Mouse (Mus musculus) limb, embryonic 15.5 days (tissue): ENCODE results near the gene Fkbp1a. TPM values are rescaled to one million over a fixed set of nuclear protein-coding genes. Genes with fewer than 3 reads are reported as not detected.

Experiments
- ATAC-seq: fragments of 200-750 bp; cut with Nextera tagmentation; 2 replicates; pipeline ENCODE4 v1.8.0; 2017; ENCODE audit warnings: low read depth, moderate TSS enrichment; ENCODE audit not compliant: insufficient number of reproducible peaks, low FRiP score, low TSS enrichment
- H3K27ac ChIP-seq: fragments of 300-500 bp; sonication (generic); 2 replicates; pipeline ENCODE4 v1.5.1; 2015; ENCODE audit warnings: moderate library complexity, mild to moderate bottlenecking, inconsistent platforms
- H3K27me3 ChIP-seq: fragments of 300-500 bp; sonication (generic); 2 replicates; pipeline ENCODE4 v1.6.1; 2015; ENCODE audit warnings: inconsistent platforms
- H3K36me3 ChIP-seq: fragments of 300-500 bp; sonication (generic); 2 replicates; pipeline ENCODE4 v1.6.1; 2015; ENCODE audit warnings: inconsistent platforms
- H3K4me1 ChIP-seq: fragments of 300-500 bp; sonication (generic); 2 replicates; pipeline ENCODE4 v1.6.1; 2015; ENCODE audit warnings: inconsistent platforms
- H3K4me2 ChIP-seq: fragments of 300-500 bp; sonication (generic); 2 replicates; pipeline ENCODE4 v1.6.1; 2015; ENCODE audit warnings: mild to moderate bottlenecking, inconsistent platforms
- H3K4me3 ChIP-seq: fragments of 300-500 bp; sonication (generic); 2 replicates; pipeline ENCODE4 v1.5.1; 2015; ENCODE audit warnings: mild to moderate bottlenecking, inconsistent platforms
- H3K9ac ChIP-seq: fragments of 300-500 bp; sonication (generic); 2 replicates; pipeline ENCODE4 v1.6.1; 2015; ENCODE audit warnings: inconsistent platforms
- H3K9me3 ChIP-seq: fragments of 300-500 bp; sonication (generic); 2 replicates; pipeline ENCODE4 v1.6.1; 2016; ENCODE audit warnings: inconsistent platforms
- WGBS: fragments of 180-500 bp; shearing (Covaris S2); methylation state at CpG from one replicate; pipeline ENCODE4 v1.1.7; 2015; 5-methylcytosine and 5-hydroxymethylcytosine counted together
- polyA plus RNA-seq: library from polyadenylated mRNA; unstranded; fragments of >200 nt; fragmentation: Nextera tagmentation; extraction: Ambion mirVana; gene quantifications from 2 replicates; pipeline ENCODE4 v1.2.1, GENCODE M21; 2015

Fkbp1a gene
- polyA plus RNA-seq, 1 experiment from 2014 or later: 501 TPM

DNA sequence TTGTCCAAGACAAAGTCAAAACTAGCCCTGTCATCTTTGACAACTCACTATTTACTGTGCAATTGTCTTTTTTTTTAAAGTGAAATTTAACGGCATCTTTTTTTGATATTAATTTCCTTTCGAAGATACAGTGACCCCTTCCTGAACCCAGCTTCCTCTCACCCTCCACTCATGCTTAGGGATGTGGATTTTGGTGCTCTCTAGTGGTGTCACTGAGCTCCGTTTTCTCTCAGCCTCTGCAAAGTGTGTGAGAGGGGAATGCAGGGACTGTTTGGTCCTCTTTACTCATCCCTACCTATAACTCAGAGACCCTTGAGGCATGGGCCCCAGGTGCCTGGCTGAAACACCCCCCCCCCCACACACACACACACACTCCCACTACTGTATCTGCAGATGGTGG lies 43.7 kb downstream of the Fkbp1a start:
- Histone ChIP-seq H3K27me3 (no peaks in the 10 kb centered on the region), H3K36me3 (no peaks in the 10 kb centered on the region), H3K9ac (no peak overlapping the region), H3K4me3 (no peak overlapping the region), H3K4me2 (no peak overlapping the region), H3K9me3 (no peaks in the 10 kb centered on the region), H3K27ac (no peak overlapping the region), H3K4me1 (no peaks in the 10 kb centered on the region)
- 46% methylated on average over 3 of the region's 3 CpGs for WGBS
- ATAC-seq: no peak

DNA sequence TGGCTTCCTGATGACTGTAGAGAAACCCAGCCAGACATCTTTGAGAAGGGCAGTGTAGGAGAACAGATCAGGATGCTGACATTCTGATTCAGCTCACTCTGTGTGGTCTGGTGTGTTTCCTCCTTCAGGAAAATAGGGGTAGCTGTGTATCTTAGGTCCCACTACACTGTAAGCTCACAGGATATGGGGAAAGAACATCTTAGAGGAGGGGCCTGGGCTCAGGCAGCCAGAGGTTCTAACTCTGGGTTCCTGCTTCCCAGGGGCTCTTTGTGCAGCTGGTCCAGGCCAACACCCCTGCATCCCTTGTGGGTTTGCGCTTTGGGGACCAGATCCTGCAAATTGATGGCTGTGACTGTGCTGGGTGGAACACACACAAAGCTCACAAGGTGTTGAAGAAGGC lies 44.5 kb downstream of the Fkbp1a start:
- WGBS: 100% methylated on average over 1 of the region's 1 CpGs
- no peak for ATAC-seq
- Histone ChIP-seq H3K9ac (no peak overlapping the region), H3K36me3 (no peaks in the 10 kb centered on the region), H3K4me1 (no peaks in the 10 kb centered on the region), H3K27ac (no peak overlapping the region), H3K4me3 (no peak overlapping the region), H3K9me3 (no peaks in the 10 kb centered on the region), H3K27me3 (no peaks in the 10 kb centered on the region), H3K4me2 (no peak overlapping the region)

DNA sequence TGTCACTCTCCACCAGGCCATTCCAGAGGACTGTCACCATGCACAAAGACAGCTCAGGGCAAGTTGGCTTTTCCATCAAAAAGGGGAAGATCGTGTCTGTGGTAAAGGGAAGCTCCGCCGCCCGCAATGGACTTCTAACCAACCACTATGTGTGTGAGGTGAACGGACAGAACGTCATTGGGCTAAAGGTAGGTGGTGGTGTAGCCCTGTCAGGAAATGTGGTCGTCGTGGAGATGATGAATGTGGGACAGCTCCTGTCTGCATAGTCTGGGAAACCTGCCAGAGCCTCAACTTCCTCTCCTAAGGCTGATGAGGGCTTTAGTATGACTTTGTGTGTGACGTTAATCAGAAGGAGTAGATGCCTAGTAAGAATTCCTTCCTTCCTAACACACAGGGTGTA lies 45.0 kb downstream of the Fkbp1a start:
- ATAC-seq: no peak
- Histone ChIP-seq H3K9ac (no peak overlapping the region), H3K9me3 (no peaks in the 10 kb centered on the region), H3K27me3 (no peaks in the 10 kb centered on the region), H3K4me1 (no peaks in the 10 kb centered on the region), H3K36me3 (no peaks in the 10 kb centered on the region), H3K27ac (no peak overlapping the region), H3K4me2 (no peak overlapping the region), H3K4me3 (no peak overlapping the region)
- 63% methylated on average over 9 of the region's 9 CpGs for WGBS

DNA sequence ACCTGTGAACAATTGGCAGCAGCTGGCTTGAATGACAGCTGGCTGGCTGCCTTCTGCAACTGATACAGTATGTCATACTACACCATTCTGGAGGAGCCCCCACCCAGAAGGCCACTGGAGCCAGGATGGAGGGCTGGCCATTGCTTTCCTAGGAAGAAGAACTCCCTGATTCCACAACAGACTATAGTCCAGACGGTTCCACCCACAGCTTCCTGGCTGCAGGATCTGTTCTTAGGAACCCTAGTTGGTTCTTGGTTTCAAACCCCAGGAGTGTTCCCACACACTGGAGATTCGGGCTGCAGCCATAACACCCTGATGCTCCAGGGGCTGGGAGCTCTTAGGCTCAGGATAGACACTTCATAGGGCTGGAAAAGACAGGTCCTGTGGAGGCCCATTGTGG lies 55.8 kb downstream of the Fkbp1a start:
- ATAC-seq: no peak
- no peak overlapping the region for H3K4me2 ChIP-seq
- no peaks in the 10 kb centered on the region for H3K9me3 ChIP-seq
- H3K9ac ChIP-seq: no peak overlapping the region
- H3K27me3 ChIP-seq: no peaks in the 10 kb centered on the region; the same call in 1 of the 2 replicates
- 60% methylated on average over 2 of the region's 2 CpGs for WGBS
- H3K27ac ChIP-seq: no peak overlapping the region
- H3K36me3 ChIP-seq: no peaks in the 10 kb centered on the region
- H3K4me1 ChIP-seq: no peaks in the 10 kb centered on the region; the same call in 1 of the 2 replicates
- no peak overlapping the region for H3K4me3 ChIP-seq

DNA sequence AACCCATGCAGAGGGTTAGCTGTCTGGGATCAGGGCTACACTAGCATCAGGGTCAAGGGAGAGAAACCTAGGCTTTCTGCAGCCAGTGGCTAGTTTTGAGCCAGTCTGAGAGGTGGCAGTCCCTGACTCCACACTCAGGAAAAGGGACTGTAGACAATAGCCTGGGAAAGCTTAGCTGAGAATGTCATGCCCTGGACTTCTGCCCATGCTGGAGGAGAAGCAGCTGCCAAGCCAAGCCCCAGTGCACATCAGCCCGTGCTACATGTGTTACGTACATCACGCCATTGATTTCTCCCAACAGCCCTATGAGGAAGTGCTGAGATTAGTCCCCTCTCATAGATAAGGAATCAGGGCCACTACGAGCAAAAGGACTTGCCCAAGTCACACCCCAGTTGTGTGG lies 59.8 kb downstream of the Fkbp1a start:
- 68% methylated on average over 4 of the region's 4 CpGs for WGBS
- no peak overlapping the region for H3K27ac ChIP-seq
- ATAC-seq: no peak
- no peaks in the 10 kb centered on the region for H3K36me3 ChIP-seq
- H3K4me3 ChIP-seq: no peak overlapping the region
- peaks cover 18% of the 10 kb centered on the region; the same call in 1 of the 2 replicates for H3K4me1 ChIP-seq
- no peak overlapping the region for H3K9ac ChIP-seq
- H3K4me2 ChIP-seq: no peak overlapping the region
- no peaks in the 10 kb centered on the region; the same call in 1 of the 2 replicates for H3K27me3 ChIP-seq
- H3K9me3 ChIP-seq: no peaks in the 10 kb centered on the region

DNA sequence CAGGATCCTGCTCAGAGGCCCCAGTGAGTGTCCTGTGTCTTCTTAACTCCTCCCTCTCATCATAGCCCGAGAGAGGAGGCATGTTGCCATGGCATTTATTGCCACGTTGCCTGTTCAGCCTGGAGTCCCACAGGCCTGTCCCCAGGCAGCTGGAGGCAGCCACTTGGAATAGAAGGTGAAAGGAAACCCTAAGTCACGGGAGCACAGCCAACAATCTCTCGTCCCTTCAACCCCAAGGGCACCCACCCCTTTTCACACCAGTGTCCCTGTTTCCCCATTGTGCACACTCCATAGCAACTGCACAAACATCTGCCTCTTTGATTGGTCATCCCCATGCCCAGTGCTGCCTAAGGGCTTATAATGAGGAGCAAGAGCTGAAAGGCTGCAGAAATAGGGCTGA lies 61.3 kb downstream of the Fkbp1a start:
- Histone ChIP-seq H3K36me3 (no peaks in the 10 kb centered on the region), H3K9me3 (no peaks in the 10 kb centered on the region), H3K4me3 (no peak overlapping the region), H3K4me2 (no peak overlapping the region), H3K27ac (no peak overlapping the region), H3K27me3 (no peaks in the 10 kb centered on the region; the same call in 1 of the 2 replicates), H3K9ac (no peak overlapping the region), H3K4me1 (peaks cover 18% of the 10 kb centered on the region; the same call in 1 of the 2 replicates)
- 30% methylated on average over 4 of the region's 4 CpGs for WGBS
- ATAC-seq: no peak

DNA sequence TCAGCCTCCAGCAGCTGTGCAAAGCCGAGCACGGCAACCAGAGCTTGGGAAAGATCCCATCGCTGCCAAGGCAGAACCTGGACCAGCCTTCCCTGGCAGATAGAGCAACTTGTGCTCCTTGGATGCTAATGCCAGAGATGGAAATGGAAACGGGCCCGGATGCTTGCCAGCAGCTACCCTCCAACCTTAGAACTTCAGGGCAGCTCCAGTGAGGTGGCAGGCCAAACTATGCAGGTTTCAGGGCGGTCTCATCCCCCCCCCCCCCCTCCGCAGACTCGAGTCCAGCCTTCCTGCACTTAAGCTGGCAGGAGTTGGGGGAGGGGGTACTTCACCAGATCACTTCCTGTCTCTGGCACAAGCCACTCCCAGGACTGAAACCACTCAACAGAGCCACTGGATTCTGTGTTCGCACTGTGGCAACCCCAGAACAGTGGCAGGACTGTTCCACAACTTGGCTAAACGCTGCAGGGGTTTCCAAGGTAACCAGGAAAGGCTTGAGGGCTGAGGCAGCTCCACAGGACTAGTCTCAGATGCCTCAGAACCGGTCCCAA lies 63.2 kb downstream of the Fkbp1a start:
- peak overlapping the region; percentile 1; the same call in 1 of the 2 replicates for H3K4me2 ChIP-seq
- H3K4me3 ChIP-seq: 0 out of 2 replicates have a peak overlapping the region, but pooled peaks have one; percentile 4
- H3K9me3 ChIP-seq: no peaks in the 10 kb centered on the region
- H3K27ac ChIP-seq: peak overlapping the region; percentile 60
- no peaks in the 10 kb centered on the region; the same call in 1 of the 2 replicates for H3K27me3 ChIP-seq
- H3K4me1 ChIP-seq: peaks cover 18% of the 10 kb centered on the region; the same call in 1 of the 2 replicates
- H3K9ac ChIP-seq: no peak overlapping the region
- ATAC-seq: peak; percentile 75
- WGBS: 20% methylated on average over 11 of the region's 11 CpGs
- no peaks in the 10 kb centered on the region for H3K36me3 ChIP-seq

DNA sequence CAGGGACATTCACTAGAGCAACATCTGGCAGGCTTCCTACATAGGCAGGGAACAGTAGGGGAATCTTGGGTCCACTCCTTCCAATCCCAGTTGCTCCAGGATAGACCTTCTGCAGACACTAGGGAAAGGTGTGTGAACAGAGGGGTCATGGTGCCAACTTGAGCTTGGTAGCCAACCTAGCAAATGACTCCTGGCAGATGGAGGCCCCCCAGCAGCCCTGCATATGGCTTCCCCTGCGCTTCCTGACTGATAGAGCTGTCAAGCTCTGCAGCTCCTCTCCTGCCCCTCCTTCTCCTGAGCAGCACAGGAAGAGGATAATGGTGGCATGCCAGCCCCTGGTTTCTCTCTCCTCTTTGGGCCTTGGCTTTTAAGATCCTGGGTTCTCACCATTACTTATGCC lies 66.2 kb downstream of the Fkbp1a start:
- H3K27ac ChIP-seq: no peak overlapping the region
- H3K36me3 ChIP-seq: no peaks in the 10 kb centered on the region
- no peak for ATAC-seq
- H3K27me3 ChIP-seq: no peaks in the 10 kb centered on the region
- H3K4me1 ChIP-seq: peaks cover 18% of the 10 kb centered on the region; the same call in 1 of the 2 replicates
- no peaks in the 10 kb centered on the region for H3K9me3 ChIP-seq
- H3K4me3 ChIP-seq: no peak overlapping the region
- no peak overlapping the region for H3K4me2 ChIP-seq
- no peak overlapping the region for H3K9ac ChIP-seq
- WGBS: 75% methylated on average over 1 of the region's 1 CpGs

DNA sequence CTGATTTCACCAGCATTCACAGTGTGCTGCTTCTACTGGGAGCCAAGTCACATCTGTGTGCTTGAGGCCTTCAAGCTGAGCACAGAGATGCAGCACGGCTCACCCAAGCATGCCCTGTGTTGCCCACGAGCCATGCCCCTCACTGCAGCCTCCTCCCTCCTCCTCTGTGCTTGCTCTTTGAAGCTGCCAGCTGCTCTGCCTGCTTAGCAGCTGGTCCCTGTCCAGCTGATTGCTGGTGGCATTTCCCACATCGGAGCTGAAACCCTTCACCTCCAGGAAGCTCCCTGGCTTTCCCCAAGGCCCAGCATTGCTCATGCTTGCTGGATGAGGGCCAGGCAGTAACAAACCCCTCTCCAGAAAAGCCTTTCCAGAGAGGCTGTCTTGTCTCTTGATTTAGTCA lies 67.7 kb downstream of the Fkbp1a start:
- no peak overlapping the region for H3K9ac ChIP-seq
- H3K4me1 ChIP-seq: peaks cover 10% of the 10 kb centered on the region; the same call in 1 of the 2 replicates
- 20% methylated on average over 3 of the region's 3 CpGs for WGBS
- H3K4me3 ChIP-seq: no peak overlapping the region
- no peak overlapping the region for H3K27ac ChIP-seq
- H3K36me3 ChIP-seq: no peaks in the 10 kb centered on the region
- no peaks in the 10 kb centered on the region for H3K27me3 ChIP-seq
- ATAC-seq: no peak
- no peak overlapping the region for H3K4me2 ChIP-seq
- no peaks in the 10 kb centered on the region for H3K9me3 ChIP-seq

Other genes starting within 250 kb of the Fkbp1a start
- not detected in 2 replicates for gene 4921509C19Rik, start 66.3 kb upstream of the Fkbp1a start, polyA plus RNA-seq
- 231 and 232 TPM in 2 replicates for gene Nsfl1c, start 48.3 kb upstream of the Fkbp1a start, polyA plus RNA-seq
- 1.7 and 2.4 TPM in 2 replicates for gene Sdcbp2, start 30.1 kb downstream of the Fkbp1a start, polyA plus RNA-seq
- gene Snph, start 90.1 kb downstream of the Fkbp1a start, polyA plus RNA-seq: 0.68 and 1.0 TPM in 2 replicates
- not detected in 2 replicates for gene Rad21l, start 126.0 kb downstream of the Fkbp1a start, polyA plus RNA-seq
- gene Tmem74b, start 159.5 kb downstream of the Fkbp1a start, polyA plus RNA-seq: 2.2 and 2.4 TPM in 2 replicates
- gene Psmf1, start 201.7 kb downstream of the Fkbp1a start, polyA plus RNA-seq: 40.0 and 41.1 TPM in 2 replicates